Mouse (Mus musculus) cerebellum, adult 2 months (tissue): ENCODE measurements around the gene St6galnac3.

Source experiments
- CTCF ChIP-seq: fragments of 200-500 bp; IDR thresholded peaks from 2 replicates; pipeline ENCODE4 v1.5.1; 2011; ENCODE audit warnings: low read depth, mild to moderate bottlenecking, control low read depth, low read length, moderate library complexity, borderline replicate concordance; ENCODE audit not compliant: insufficient read depth
- POLR2A ChIP-seq: fragments of 200-500 bp; IDR thresholded peaks from 2 replicates; pipeline ENCODE4 v1.6.1; 2011; ENCODE audit warnings: low read length, control low read depth, borderline replicate concordance; ENCODE audit not compliant: insufficient read depth

GRCm38 (mm10) chr3:153516848-153517247 is 208.1 kb downstream of the St6galnac3 start:
- no peak for TF ChIP-seq CTCF
- TF ChIP-seq POLR2A: no peak
